Mouse (Mus musculus): Measurements from ENCODE around the gene Tut7. TPM values are rescaled to one million over a fixed set of nuclear protein-coding genes. Genes with fewer than 3 reads are reported as not detected.

The Tut7 gene
- polyA plus RNA-seq (2016; fragmentation: Nextera tagmentation; extraction: Ambion mirVana): 40.7 and 41.3 TPM in 2 replicates

DNA sequence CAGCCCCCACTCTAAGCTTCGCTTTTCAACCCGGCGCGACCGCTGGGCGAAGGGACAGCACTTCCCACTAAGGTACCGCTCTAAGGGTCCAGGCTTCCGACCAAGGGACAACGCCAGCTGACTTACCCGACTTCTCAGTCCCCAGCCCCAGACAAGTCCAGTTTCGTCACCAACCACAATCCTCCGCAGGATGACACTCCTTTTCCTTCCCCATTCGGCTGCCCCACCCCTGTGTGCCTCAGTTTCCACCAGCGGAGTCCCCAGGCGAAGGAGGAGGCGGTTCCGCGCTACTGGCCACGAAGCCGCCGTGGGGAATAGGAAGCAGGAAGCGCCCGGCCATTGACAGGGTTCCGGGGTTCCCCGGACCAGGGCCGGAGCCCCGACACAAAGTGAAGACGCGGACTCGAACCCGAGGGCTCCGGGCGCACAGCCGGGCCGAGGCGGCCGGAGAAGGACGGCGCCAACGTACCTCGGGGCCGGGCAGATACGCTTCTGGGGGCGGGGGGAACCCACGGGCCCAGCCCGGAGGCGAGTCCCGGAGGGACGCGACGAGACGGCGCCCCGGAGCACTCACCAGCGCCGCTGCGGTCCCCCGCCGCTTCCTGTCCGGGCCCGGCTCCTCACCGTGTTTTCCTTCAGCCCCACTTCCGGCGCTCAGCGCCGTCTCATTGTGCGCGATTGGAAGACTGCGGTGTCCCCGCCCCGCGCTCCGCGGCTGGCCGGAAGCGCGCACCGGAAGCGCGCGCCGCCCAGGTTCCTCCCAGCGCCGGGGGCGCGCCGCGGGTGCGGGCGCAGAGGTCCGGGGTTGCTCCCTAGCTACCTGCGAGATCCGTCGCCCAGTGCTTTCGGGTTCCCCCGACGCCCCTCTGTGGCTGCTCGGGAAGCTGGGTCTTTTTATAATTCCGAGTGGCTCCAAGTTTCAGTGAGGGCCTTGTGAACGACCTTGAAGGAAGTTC is at the start of gene Tut7:
Gene Tut7, minus strand, starts transcription at position 641 of the 956 bp plus-strand sequence.
- under 1% methylated on average over 100 of the region's 100 CpGs for WGBS
- peak; percentile 96 for DNase-seq (ENCODE audit: low spot score)

DNA sequence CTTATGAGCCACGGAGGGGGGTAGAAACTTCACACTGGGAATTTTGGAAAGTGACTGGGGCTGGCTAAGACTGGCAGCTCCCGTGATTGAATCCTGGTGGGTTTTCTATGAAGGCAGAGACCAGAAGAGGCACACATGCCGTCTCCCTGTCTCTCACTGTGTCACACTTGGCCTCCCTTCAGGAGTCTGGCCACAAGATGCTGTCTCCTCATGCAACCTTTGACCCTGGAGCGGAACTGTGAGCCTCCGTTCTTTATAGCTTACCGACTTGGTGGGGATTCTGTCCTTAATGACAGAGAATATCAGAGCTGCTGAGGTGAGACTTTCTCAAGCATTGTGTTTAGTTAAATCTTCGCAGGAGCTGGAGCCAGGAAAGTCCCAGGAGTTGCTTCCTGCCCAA is 49.5 kb upstream of the Tut7 start:
- Histone ChIP-seq H3K36me3 (replicated peaks) (no peaks in the 10 kb centered on the region), H3K4me3 (no peak overlapping the region), H3K27ac (replicated peaks) (no peak overlapping the region)

More for the DNA sequence above, at the start of gene Tut7:
- Histone ChIP-seq H3K27ac (replicated peaks) (peak within 1 kb of the TSS; percentile 89), H3K9me3 (no peaks in the 10 kb centered on the region), H3K4me3 (peak within 1 kb of the TSS; percentile 76), H3K36me3 (replicated peaks) (peaks cover 31% of the 10 kb centered on the region), H3K4me1 (peaks cover 25% of the 10 kb centered on the region), H3K27me3 (replicated peaks; ENCODE audit: low read depth, poor library complexity, severe bottlenecking) (no peaks in the 10 kb centered on the region)

DNA sequence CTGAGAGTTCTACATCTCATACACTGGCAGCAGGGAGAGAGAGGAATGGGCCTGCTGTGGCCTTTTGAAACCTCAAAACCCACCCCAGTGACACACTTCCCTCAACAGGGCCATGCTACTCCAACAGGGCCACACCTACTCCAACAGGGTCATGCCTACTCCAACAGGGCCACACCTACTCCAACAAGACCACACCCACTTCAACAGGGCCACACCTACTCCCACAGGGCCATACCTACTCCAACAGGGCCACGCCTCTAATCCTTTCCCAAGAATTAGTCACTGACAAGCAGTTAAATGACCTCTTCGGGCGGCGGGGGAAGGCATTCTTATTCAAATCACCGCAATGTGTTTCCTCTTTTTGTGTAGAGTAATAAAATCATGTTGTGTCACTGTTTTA is 47.1 kb upstream of the Tut7 start:
- H3K4me3 ChIP-seq: no peak overlapping the region
- H3K27ac ChIP-seq (replicated peaks): no peak overlapping the region
- peaks cover 19% of the 10 kb centered on the region for H3K4me1 ChIP-seq
- H3K36me3 ChIP-seq (replicated peaks): no peaks in the 10 kb centered on the region
- H3K27me3 ChIP-seq (replicated peaks; ENCODE audit: low read depth, poor library complexity, severe bottlenecking): no peaks in the 10 kb centered on the region
- no peak for DNase-seq (ENCODE audit: low spot score)
- WGBS: 89% methylated on average over 5 of the region's 5 CpGs
- H3K9me3 ChIP-seq: no peaks in the 10 kb centered on the region

More for the DNA sequence above, 49.5 kb upstream of the Tut7 start:
- Histone ChIP-seq H3K27me3 (replicated peaks; ENCODE audit: low read depth, poor library complexity, severe bottlenecking) (no peaks in the 10 kb centered on the region), H3K4me1 (peaks cover 28% of the 10 kb centered on the region), H3K9me3 (no peaks in the 10 kb centered on the region)
- DNase-seq (ENCODE audit: low spot score): no peak
- WGBS: 61% methylated on average over 7 of the region's 7 CpGs

GRCm38 (mm10) chr13:59868011-59868649 is 45.2 kb upstream of the Tut7 start:
- Histone ChIP-seq H3K27me3 (replicated peaks; ENCODE audit: low read depth, poor library complexity, severe bottlenecking) (no peaks in the 10 kb centered on the region), H3K9me3 (no peaks in the 10 kb centered on the region), H3K4me1 (peaks cover 5% of the 10 kb centered on the region; the same call in 1 of the 2 replicates), H3K4me3 (no peak overlapping the region), H3K27ac (replicated peaks) (no peak overlapping the region), H3K36me3 (replicated peaks) (no peaks in the 10 kb centered on the region)
- no peak for DNase-seq (ENCODE audit: low spot score)
- 82% methylated on average over 9 of the region's 9 CpGs for WGBS

DNA sequence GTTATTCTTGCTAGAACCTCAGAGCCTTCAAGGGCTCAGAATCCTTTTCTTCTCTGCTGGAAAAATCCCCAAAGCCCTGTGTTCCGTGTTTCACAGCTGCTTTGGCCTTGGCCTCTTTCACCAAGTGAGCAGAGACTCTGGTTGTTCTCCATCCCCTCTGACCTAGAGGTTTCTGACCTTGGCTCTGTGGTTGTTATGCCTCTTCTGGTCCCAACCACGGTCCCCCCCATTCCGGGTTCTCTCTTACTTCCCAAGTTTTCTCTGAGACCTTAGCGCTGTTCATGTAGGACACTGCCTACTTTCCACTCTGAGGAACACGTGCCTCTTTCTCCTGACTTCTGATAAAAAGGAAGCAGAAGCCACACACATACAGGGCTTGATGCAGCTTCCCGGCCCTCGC is 44.2 kb upstream of the Tut7 start:
- Histone ChIP-seq H3K27ac (replicated peaks) (no peak overlapping the region), H3K9me3 (no peaks in the 10 kb centered on the region), H3K4me3 (no peak overlapping the region), H3K36me3 (replicated peaks) (no peaks in the 10 kb centered on the region), H3K4me1 (no peaks in the 10 kb centered on the region), H3K27me3 (replicated peaks; ENCODE audit: low read depth, poor library complexity, severe bottlenecking) (no peaks in the 10 kb centered on the region)
- no peak for DNase-seq (ENCODE audit: low spot score)
- 85% methylated on average over 7 of the region's 7 CpGs for WGBS

DNA sequence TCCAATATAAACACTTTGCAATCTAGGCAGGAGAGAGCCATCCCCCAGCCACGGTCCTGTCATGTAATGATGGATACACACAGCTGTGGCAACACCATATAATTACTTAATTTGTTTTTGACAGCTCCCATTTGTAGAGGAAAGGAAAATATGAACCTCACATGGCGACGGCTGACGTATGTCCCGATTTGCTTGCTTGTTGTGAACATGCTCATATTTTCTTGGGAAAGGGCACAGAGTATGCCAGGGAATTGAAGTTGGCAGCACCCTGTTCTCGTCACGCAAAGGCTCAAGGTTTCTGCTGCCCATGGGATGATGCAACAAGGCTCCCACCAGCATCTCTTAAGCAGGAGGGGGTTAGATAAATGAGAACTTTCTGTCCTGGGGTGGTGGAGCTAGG is 36.6 kb upstream of the Tut7 start:
- Histone ChIP-seq H3K9me3 (no peaks in the 10 kb centered on the region; the same call in 1 of the 2 replicates), H3K4me3 (no peak overlapping the region), H3K4me1 (no peaks in the 10 kb centered on the region), H3K27ac (replicated peaks) (no peak overlapping the region), H3K27me3 (replicated peaks; ENCODE audit: low read depth, poor library complexity, severe bottlenecking) (peaks cover 11% of the 10 kb centered on the region), H3K36me3 (replicated peaks) (no peaks in the 10 kb centered on the region)
- DNase-seq (ENCODE audit: low spot score): no peak
- WGBS: 79% methylated on average over 7 of the region's 7 CpGs

GRCm38 (mm10) chr13:59856286-59857070 is 33.5 kb upstream of the Tut7 start:
- Histone ChIP-seq H3K36me3 (replicated peaks) (no peaks in the 10 kb centered on the region), H3K27me3 (replicated peaks; ENCODE audit: low read depth, poor library complexity, severe bottlenecking) (peaks cover 11% of the 10 kb centered on the region), H3K9me3 (no peaks in the 10 kb centered on the region; the same call in 1 of the 2 replicates), H3K4me3 (no peak overlapping the region), H3K27ac (replicated peaks) (no peak overlapping the region), H3K4me1 (no peaks in the 10 kb centered on the region)
- WGBS: 55% methylated on average over 20 of the region's 20 CpGs
- DNase-seq (ENCODE audit: low spot score): peak; percentile 81

- DNase-seq (ENCODE audit: low spot score): no peak
- Histone ChIP-seq H3K9me3 (no peaks in the 10 kb centered on the region; the same call in 1 of the 2 replicates), H3K4me3 (no peak overlapping the region), H3K36me3 (replicated peaks) (no peaks in the 10 kb centered on the region), H3K4me1 (peaks cover 3% of the 10 kb centered on the region; the same call in 1 of the 2 replicates), H3K27me3 (replicated peaks; ENCODE audit: low read depth, poor library complexity, severe bottlenecking) (peaks cover 11% of the 10 kb centered on the region), H3K27ac (replicated peaks) (no peak overlapping the region)
- WGBS: 85% methylated on average over 9 of the region's 9 CpGs
Observed at GRCm38 (mm10) chr13:59853471-59853870, 30.5 kb upstream of the Tut7 start.

- H3K27me3 ChIP-seq (replicated peaks; ENCODE audit: low read depth, poor library complexity, severe bottlenecking): peaks cover 7% of the 10 kb centered on the region
- no peak for DNase-seq (ENCODE audit: low spot score)
- H3K36me3 ChIP-seq (replicated peaks): no peaks in the 10 kb centered on the region
- H3K9me3 ChIP-seq: no peaks in the 10 kb centered on the region
- peaks cover 3% of the 10 kb centered on the region; the same call in 1 of the 2 replicates for H3K4me1 ChIP-seq
- no peak overlapping the region for H3K27ac ChIP-seq (replicated peaks)
- WGBS: 85% methylated on average over 10 of the region's 10 CpGs
- no peak overlapping the region for H3K4me3 ChIP-seq
Observed at GRCm38 (mm10) chr13:59850373-59850772, 27.4 kb upstream of the Tut7 start.

GRCm38 (mm10) chr13:59844661-59845060 is 21.7 kb upstream of the Tut7 start:
- Histone ChIP-seq H3K4me1 (peaks cover 9% of the 10 kb centered on the region), H3K9me3 (no peaks in the 10 kb centered on the region), H3K36me3 (replicated peaks) (no peaks in the 10 kb centered on the region), H3K27ac (replicated peaks) (no peak overlapping the region), H3K27me3 (replicated peaks; ENCODE audit: low read depth, poor library complexity, severe bottlenecking) (no peaks in the 10 kb centered on the region), H3K4me3 (no peak overlapping the region)
- DNase-seq (ENCODE audit: low spot score): no peak
- WGBS: 93% methylated on average over 5 of the region's 5 CpGs

- H3K36me3 ChIP-seq (replicated peaks): no peaks in the 10 kb centered on the region
- 83% methylated on average over 5 of the region's 5 CpGs for WGBS
- no peaks in the 10 kb centered on the region for H3K27me3 ChIP-seq (replicated peaks; ENCODE audit: low read depth, poor library complexity, severe bottlenecking)
- H3K27ac ChIP-seq (replicated peaks): no peak overlapping the region
- H3K9me3 ChIP-seq: no peaks in the 10 kb centered on the region
- no peak overlapping the region for H3K4me3 ChIP-seq
- DNase-seq (ENCODE audit: low spot score): no peak
- peaks cover 7% of the 10 kb centered on the region; the same call in 1 of the 2 replicates for H3K4me1 ChIP-seq
Observed at GRCm38 (mm10) chr13:59843976-59844375, 21.0 kb upstream of the Tut7 start.
